Mouse (Mus musculus) cerebellum, adult 18-20 months (tissue): ENCODE measurements around the gene Padi3.

Source experiments
- DNase-seq, 2 experiments: peaks; one replicate each; pipeline ENCODE4 v3.0.0; 2021

The Padi3 gene

GRCm38 (mm10) chr4:140815996-140816917 lies 5.8 kb upstream of the Padi3 start:
- DNase-seq: no peak

- DNase-seq: no peak
Observed at GRCm38 (mm10) chr4:140815496-140815895, 5.0 kb upstream of the Padi3 start.

GRCm38 (mm10) chr4:140814241-140815225 lies 4.1 kb upstream of the Padi3 start:
- no peak for DNase-seq

- DNase-seq: no peak
Observed at GRCm38 (mm10) chr4:140813358-140814185, 3.1 kb upstream of the Padi3 start.

DNA sequence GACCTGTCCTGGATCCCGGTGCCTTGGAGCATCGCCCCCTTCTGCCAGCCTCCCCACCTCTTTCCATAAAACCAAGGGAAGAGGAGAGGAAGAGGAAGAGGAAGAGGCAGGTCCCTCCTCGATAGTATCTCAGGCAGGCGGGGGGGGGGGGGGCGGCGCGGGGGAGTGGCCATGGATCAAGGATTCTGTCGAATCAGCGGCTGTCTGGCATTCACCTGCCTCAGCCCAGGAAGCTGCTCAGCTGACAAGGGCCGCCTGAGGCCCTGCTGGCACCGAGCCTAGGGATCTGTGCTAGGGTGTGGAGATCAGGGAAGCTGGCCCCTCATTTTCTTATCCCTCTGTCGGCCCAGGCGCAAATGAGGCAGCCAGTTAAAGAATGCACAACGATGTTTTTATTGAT lies 2.2 kb upstream of the Padi3 start:
- DNase-seq: no peak

GRCm38 (mm10) chr4:140812191-140812590 lies 1.7 kb upstream of the Padi3 start:
- DNase-seq: no peak

DNA sequence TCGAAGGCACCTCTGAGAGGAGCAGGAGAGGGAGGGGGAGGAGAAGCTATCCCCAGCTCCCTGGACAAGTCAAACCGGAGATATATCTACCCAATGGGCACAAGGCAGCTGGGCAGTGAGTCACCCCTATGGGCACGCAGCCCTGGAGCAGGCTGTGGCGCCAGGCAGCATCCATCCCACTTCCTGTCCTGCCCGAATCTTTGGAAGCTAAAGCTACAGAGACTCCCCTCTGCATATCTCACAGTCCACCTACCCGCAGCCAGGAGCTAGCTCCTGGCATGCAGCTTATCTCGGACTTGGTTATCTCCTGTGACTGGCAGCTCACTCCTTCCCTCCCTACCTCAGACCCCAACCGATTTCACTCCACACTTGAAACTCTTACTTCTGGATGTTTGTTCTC lies 1.3 kb downstream of the Padi3 start:
- DNase-seq: no peak

GRCm38 (mm10) chr4:140804601-140805000 lies 5.8 kb downstream of the Padi3 start:
- DNase-seq: no peak

- DNase-seq: no peak
Observed at GRCm38 (mm10) chr4:140801364-140801763, 9.1 kb downstream of the Padi3 start.

- no peak for DNase-seq
Observed at GRCm38 (mm10) chr4:140796786-140797185, 13.7 kb downstream of the Padi3 start.

GRCm38 (mm10) chr4:140794678-140795077 lies 15.8 kb downstream of the Padi3 start:
- no peak for DNase-seq

DNA sequence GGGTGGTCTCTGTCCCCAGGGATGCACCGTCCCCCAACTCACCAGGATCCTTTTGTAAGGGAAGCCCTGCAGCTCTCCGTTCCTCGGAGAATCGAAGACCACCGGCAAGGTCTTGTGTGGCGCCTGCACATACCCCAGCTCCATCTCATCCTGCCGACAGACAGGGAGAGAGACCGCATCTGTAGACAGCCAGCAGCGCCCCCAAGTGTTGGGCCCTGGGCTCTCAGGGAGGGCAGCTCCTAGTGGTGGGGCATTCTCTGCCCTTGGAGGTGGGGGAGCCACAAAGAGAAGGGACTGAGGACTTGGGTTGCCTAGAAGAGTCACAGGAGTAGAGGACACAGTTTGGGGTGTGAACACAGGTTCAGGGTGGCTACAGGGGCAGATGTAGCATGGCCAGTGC lies 16.7 kb downstream of the Padi3 start:
- no peak for DNase-seq

DNA sequence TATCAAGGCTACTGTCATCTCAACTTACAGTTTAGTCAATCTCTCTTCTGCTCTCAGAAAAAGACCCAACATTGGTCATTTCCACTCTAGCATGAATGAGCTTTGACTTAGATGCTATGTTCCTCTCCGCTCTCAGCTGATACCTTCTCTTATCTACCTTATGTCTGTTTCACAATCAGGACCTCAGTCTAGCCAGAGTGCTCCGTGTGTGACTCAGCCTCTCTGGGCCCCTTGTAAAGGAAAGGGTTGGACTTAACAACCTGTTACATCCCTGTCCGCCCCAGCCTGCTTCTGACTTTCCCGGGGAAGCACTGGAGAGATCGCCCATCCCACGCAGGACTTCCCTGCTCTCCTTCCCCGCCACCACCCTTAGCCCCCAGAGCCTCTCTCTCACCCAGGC lies 17.9 kb downstream of the Padi3 start:
- DNase-seq: no peak

GRCm38 (mm10) chr4:140791071-140791470 lies 19.4 kb downstream of the Padi3 start:
- DNase-seq: no peak

DNA sequence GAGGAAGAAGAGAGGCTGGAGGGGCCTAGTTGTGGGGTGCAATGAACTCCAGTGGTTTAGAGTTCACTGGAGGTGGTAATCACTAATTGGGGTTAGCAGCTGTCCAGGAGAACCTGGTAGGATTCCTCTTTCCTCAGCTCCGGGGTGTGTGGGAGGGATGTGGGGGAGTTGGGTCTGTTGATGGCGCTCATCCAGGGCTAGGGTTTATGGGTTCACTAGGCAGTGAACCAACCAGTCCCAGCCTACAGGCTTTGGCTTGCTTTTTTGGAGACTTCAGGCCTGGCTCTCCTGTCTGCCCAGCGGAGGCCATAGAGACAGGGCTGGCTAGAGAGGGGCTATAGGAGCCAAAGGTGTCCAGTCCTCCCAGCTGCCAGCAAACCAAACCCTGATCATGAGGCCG lies 20.5 kb downstream of the Padi3 start:
- no peak for DNase-seq

DNA sequence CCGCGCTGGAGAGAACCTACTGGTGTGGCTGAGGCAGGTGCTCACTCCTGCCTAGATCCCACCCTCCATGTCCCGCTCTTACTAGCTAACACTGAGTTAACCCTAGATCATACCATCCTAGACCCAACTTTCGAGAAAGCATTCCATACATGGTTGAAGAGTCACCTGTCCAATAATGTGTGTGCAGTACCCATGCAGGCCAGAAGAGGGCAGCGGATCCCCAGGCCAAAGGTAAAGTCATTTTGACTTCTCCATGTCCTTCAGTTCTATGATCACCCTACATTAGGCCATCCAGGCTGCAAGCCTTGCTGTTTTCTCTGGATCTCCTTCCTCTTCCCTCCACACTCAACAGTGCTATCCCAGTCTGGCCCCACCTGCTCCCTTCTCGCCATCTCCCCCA lies 21.5 kb downstream of the Padi3 start:
- DNase-seq: peak; percentile 26 to 43

DNA sequence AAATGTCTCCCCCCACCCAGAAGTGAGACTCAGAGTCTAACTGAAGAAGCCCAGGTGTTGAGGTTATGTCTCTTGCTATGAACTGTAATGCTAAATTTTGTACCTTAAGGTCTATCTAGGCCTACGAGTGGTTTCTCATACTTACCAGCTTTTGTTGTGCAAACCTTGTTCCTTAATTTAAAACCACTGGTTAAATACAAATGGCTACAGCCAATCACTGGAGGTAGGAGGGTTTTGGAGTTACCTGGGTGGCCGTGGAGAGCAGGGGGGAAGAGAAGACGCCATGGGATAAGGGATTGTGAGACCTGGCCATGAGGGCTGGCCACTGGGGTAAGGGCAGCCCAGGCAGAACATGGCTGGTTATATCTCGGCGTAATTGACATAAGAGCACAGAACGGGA lies 22.2 kb downstream of the Padi3 start:
- no peak for DNase-seq

DNA sequence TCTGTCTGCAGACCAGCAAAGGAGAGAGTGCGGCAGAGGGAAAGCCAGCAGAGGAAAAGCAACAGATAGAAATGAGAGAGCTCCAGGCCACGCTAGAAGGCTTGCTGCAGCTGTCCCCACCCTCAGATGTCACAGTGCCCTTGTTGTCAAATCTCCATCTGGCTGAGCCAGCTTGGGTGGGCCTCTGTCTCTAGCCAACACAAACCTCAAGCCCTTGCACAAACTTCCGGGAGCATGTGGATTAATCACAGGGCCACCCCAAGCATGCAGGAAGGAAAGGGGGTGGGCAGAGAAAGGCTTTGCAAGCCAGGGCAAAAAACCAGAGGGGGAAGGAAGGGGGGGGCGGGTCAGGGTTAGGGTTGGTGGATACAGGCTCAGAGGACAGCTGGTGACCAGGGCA lies 23.0 kb downstream of the Padi3 start:
- no peak for DNase-seq

GRCm38 (mm10) chr4:140785217-140785616 lies 25.2 kb downstream of the Padi3 start:
- DNase-seq: no peak

DNA sequence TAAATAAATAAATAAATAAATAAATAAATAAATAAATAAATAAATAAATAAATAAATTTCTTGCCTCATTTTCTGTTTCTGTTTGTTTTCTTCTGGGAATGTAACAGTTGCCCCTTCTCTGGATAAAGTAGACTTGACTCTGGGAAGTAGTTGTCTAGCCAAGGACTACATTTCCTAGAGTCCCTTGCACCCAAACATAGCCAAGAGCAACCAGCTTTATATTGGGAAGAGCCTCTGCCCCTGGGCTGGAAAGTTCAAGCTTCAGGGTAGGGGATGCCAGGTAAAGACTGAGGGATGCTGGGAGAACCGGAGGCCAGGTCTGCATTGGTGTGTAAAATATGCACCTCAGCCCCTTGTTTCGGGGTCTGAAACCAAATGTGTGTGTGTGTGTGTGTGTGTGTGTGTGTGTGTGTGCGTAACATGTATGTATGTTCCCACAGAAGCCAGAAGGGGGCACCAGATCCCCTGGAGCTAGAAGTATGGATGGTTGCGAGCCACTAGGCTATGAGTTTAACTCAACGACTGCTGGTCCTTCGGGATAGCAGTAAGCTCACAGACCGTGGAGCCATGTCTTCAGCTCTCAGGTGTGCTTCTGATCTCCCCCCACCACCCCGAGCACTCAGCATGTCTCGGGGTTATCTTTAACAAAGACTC lies 26.0 kb downstream of the Padi3 start:
- no peak for DNase-seq

DNA sequence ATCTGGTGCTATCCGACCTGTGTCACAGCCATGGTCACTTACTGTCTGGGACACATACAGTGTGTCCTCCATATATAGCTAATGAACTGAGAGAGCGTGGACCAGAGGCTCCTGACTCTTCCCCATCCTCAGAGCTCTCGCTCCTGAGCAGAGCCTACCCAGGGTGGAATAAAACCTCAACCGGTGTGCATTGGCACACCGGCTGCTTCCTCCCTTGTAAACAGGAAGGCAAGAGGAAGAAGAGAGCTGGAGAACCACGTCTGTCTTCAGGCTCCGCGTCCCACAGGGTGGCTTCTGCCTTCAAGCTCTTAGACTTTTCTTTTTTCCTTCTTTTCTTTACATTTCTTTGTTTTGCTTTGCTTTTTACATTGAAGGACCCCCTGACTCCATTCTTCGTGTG lies 27.6 kb downstream of the Padi3 start:
- DNase-seq: no peak

GRCm38 (mm10) chr4:140780507-140780906 lies 29.9 kb downstream of the Padi3 start:
- no peak for DNase-seq
